Mouse (Mus musculus): ENCODE results near the gene Nabp2.

The Nabp2 gene

DNA sequence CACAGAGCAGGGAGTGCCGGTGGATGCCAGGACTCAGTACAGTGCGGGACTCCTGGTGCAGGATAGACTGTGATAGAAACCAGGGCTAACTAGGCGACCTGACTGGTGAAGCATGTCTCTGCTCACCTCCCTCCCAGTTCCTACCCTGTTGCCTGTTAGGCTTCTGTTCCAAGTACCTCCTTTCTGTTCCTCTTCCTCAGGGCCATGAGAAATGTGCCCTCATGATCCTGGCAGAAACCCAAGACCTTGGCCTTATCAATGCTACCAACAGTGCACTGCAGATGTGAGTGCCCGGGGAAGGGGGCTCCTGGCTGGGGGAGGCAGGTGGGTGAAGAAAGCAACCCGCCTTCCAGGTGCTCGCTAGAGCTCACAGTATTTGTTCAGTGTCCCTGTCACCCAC is 21.7 kb downstream of the Nabp2 start:
- in situ Hi-C loops (cut with MboI, MseI): no loop called here

DNA sequence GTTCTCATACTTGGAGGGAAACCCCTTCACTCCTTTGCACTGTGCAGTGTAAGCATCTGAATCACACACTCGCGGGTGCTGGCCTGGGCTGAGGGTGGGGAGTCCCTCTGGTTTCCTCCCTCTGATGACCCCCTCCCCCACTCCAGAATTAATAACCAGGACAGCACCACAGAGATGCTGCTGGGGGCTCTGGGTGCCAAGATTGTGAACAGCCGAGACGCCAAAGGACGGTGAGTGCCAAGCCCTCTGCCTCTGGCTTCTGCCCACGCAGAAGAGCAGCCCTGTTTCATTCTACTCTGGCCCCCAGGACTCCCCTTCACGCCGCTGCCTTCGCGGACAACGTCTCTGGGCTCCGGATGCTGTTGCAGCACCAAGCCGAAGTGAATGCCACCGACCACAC is 22.4 kb downstream of the Nabp2 start:
- in situ Hi-C loops (cut with MboI, MseI): no loop called here

DNA sequence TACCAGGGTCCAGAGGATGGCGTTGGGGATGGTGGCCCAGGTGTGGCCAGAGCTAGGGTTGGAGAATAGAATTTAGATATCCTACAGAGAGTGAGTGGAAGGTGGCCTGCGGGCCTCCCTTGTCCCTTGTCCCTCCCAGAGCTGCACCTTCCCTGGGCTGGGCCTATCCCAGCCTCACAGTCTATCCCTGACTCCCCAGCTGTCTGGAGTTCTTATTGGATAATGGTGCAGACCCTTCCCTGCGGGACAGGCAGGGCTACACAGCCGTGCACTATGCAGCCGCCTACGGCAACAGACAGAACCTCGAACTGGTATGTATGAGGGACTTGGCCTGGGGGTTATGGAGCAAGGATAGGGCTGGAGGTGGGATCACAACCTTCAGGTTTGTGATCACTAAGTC is 25.4 kb downstream of the Nabp2 start:
- in situ Hi-C loops (cut with MboI, MseI): no loop called here

DNA sequence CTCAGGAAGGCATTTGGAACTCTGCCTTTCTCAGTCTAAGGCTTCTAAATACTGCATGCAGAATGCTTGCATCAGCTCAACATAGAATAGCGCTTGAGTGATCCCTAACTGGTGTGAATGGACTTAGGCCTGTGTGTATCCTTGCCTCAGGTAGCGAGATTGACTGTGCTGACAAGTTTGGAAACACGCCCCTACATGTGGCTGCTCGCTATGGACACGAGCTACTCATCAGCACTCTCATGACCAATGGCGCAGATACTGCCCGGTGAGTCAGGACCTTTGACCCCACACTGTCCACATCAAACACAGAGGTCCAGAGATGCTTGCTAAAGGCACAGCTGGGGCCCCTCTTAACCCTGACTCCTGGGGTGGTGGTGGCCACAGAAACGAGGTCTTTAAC is 28.8 kb downstream of the Nabp2 start:
- in situ Hi-C loops (cut with MboI, MseI): no loop called here

DNA sequence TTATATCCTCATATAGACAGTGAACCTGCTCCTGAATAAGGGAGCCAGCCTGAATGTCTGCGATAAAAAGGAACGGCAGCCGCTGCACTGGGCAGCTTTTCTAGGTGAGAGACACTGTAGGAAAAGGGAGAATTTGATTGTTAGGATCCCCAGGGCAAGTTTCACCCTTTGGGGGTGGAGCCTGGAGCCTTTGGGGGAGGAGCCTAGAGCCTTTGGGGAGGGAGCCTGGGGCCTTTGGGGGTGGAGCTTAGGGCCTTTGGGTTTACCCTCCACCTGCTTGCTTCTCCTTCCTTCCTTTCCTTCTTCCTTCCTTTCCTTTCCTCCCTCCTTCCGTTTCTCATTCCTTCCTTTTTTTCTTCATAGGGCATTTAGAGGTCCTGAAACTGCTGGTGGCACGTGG is 30.7 kb downstream of the Nabp2 start:
- in situ Hi-C loops (cut with MboI, MseI): no loop called here

DNA sequence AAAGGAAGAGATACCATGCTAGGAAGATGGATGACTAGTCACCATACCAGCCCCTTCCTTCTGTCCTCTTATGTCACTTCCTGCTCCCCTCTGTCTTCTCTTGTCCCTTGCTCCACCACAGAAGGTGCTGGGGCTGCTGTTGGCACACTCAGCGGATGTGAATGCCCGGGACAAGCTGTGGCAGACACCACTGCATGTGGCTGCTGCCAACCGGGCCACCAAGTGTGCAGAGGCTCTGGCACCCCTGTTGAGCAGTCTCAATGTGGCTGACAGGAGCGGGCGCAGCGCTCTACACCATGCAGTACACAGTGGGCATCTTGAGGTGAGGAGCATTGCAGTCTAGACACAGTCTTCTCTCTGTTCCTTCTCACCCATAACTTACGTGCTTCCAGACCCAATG is 32.0 kb downstream of the Nabp2 start:
- in situ Hi-C loops (cut with MboI, MseI): no loop called here

DNA sequence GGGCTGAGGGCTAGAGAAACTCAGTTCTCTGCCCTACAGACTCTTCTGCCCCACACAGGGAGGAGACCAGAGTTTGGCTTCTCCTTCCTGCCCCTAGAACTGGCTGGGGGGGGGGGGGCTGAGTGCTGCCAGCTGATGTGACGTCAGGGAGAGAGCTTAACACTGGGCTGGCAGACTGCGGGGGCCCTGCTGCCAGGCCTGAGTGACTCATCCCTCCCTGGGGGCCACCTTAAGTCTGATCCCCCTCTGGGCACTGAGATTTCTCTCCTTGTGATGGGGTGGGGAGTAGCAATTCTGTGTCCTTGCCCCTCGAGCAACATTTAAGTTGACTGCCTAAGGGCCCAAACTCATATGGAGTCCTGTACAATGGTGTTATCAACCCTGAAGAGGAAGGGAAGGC is 32.8 kb downstream of the Nabp2 start:
- in situ Hi-C loops (cut with MboI, MseI): no loop called here

DNA sequence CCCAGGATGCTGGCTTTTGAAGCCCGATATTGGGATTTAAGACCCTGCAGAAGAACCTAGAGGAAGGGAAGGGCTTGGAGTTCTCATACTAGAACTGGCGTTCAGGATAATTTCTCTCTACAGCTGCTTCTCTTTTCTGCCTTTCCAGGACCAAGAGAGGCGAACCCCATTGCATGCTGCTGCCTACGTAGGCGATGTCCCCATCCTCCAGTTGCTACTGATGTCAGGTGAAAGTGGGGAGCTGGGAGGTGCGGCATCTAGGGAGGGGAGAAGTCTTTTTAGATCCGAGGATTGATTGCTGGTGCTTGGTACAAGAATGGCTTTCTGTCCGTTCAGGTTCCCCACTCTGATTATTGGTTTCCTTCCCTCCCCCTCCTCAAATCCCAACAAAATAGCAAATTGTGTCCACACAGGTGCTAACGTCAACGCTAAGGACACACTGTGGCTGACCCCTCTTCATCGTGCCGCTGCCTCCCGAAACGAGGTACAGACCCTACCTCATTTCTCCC is 33.3 kb downstream of the Nabp2 start:
- in situ Hi-C loops (cut with MboI, MseI): no loop called here

DNA sequence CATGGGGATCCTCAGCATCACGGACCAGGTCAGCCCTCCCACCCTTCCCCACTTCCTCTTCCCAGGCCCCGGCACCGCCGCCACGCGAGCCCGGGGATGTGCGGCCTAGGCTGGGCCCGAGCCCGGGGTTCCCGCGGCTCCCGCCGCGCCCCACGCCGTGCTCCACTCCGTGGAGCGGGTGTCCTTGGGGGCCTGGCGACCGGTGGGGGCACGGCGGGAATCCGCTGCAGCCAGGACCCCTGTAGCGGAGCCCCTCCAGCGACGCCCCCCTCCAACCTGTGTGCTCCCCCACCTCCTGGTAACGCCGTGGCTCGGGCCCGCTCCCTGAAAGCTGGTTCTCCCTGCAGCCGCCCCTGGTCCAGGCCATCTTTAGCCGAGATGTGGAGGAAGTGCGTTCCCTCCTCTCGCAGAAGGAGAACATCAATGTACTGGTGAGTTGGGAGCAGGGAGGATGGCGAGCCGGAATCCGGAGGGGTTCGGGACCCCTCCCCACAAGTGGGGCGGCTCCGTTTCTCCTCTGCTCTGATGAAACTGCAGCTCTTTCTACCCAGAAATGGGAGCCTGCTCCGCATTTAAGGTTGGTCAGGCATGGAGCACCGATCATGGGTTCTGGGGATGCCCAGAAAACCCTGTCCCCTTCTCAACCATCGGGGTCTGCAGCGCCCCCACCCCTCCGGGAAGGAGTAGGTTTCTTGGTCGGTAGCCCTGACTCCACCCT is 33.9 kb downstream of the Nabp2 start:
- in situ Hi-C loops (cut with MboI, MseI): no loop called here

DNA sequence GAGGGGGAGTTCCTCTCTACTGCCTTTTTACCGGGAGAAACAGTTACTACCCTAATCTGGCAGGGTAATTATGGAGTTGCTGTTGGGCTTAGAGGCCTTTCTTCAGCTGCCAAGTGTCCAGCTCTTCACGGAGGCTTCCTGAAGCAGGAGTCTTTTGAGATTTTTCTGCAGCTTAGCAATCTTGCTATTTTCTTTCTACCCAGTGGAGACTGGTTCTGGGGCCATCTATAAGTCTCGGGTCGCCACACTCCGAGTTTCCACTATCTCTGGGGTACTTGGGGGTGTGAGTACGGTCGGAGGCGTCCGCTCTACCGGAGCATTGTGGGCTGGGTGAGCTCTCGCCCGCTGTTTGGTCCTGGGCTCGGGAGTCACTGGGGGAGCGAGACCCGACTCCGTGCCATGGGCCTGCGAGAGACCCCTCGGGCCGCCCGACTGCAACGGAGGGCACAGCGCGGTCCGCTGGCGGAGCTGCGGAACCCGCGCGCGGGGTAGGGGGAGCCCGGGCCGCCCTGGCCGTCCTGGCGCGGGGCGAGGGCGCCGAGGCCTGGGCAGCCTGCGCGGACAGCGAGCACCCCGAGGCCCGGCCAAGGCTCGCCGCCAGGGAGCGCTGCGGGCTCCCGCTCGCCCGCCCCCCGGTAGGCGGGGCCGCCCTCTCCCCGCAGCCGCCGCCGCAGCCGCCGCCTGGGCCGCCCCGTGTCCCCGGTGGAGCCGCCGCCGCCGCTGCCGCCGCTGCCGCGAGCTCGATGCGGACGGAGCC is 34.7 kb downstream of the Nabp2 start, which contains the start of gene Ankrd52:
Gene Ankrd52 (plus strand): TSS at position 661 of the 757 bp plus-strand sequence.
- in situ Hi-C loops (cut with MboI, MseI): no loop called here

DNA sequence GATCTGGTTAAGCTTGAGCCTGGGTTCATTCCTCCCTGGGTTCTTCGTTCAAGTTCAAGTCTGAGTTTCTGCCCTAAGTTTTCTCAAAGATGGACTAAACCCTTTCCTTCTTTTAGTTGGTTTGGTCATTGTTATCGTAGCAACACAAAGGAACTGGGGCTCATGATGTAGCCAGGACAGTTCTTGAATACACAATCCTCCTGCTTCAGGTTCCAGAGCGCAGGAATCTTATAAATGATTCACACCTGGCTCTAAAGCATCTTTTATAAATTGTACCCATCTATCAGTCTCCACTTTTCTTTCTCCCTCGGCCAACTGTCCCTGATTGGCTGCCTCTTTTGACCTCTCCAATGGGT is 35.2 kb downstream of the Nabp2 start:
- in situ Hi-C loops (cut with MboI, MseI): no loop called here

DNA sequence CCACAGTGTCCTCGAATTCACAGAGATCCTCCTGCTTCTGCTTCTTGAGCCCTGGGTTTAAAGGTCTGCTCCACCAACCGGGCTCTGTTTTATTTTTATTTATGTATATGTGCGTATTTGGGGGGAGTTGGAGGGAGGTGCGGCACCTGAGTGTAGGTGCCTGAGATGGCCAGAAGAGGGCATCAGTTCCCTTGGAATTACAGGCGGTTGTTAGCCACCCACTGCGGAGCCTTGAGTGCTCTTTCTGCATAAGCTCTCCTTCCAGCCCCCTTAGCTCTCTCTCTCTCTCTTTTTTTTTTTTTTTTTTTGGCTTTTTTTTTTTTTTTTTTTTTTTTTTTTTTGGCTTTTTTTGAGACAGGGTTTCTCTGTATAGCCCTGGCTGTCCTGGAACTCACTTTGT is 36.9 kb downstream of the Nabp2 start:
- in situ Hi-C loops (cut with MboI, MseI): loop anchor here (5.0 kb wide), 2 partner anchors 68 to 83 kb away; partner anchors contain the start of gene Smarcc2 (in 1 of the 2)

DNA sequence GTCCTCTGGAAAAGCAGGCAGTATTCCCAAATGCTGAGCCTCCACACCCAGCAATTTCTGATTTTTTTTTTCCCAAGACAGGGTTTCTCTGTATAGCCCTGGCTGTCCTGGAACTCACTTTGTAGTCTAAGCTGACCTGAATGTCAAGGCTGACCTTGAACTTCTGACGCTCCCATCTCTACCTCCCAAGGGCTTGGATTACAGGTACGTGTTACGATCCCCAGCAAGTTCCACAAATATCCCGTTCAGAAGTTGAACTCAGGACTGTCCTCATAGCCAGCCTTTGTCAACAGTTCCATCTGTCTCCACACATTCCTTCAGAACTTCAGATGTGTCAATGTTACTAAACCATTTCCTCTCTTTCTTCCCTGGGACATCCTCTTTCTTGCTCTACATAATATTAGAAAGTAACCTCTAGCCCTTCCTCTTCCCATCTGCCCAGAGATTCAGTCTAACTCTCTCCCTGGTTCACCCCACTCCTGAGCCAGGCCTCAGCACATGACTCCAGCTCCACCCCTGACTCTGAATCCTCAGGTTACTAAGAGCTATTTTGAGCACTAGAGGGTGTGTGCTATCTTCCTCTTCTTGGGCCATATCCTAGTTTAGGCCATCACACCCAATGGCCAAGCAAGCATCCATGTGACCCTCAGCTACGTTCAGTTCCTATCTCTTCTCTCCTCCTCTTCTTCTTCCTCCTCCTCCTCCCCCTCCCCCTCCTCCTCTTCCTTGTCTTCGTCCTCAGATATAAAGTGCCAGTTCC is 38.1 kb downstream of the Nabp2 start:
- in situ Hi-C loops (cut with MboI, MseI): loop anchor here (5.0 kb wide), 2 partner anchors 69 to 84 kb away; partner anchors contain the start of gene Smarcc2 (in 1 of the 2)

DNA sequence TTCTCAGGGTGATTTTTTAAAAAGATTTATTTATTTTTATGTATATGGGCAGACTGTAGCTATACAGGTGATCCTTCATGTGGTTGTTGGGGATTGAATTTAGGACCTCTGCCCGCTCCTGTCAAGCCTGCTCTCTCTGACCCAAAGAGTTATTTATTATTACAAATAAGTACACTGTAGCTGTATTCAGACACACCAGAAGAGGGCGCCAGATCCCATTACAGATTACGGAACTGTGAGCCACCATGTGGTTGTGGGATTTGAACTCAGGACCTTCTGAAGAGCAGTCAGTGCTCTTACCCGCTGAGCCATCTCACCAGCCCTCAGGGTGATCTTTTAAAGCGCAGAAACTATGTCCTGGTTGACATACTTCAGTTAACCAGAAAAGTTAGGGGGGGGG is 39.1 kb downstream of the Nabp2 start:
- in situ Hi-C loops (cut with MboI, MseI): loop anchor here (5.0 kb wide), 2 partner anchors 70 to 85 kb away; partner anchors contain the start of gene Smarcc2 (in 1 of the 2)

DNA sequence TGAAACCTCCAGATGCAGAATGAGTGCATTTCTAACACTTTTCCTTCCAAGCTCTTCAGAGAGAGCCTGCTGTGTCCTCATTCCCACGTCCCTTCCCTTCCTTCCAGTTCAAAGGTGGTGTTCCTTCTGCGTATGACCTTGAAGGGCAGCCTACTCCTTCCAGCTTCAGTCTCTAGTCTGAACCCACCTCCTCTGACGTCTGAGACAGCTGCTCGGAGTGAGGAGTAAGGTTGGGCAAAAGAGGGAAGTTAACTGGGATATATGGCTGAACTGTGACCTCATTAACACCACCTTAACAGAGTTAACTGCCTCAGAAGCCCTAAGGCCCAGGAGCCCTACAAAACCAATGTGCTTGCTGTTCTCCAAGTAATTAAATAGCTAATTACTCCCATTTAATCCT is 40.7 kb downstream of the Nabp2 start:
- in situ Hi-C loops (cut with MboI, MseI): loop anchor here (5.0 kb wide), 2 partner anchors 72 to 87 kb away; partner anchors contain the start of gene Smarcc2 (in 1 of the 2)

DNA sequence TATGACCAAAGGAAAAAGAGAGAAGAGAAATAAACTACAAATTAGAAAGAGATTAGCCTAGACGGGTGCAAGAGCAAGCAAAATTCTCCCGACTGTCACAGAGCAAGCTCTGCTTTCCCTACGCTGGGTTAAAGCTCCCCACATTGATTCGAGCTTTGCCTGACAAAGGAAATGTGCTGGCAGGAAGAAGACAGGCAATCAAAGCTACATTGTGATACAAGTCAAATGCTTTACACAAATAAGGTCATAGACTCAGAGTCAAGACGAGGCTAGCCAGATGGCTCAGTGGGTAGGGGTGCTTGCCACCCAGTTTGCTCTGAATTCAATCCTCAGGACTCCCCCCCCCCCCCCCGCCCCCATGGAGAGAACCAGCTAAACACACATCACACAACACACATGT is 41.3 kb downstream of the Nabp2 start:
- in situ Hi-C loops (cut with MboI, MseI): loop anchor here (5.0 kb wide), 2 partner anchors 72 to 87 kb away; partner anchors contain the start of gene Smarcc2 (in 1 of the 2)

DNA sequence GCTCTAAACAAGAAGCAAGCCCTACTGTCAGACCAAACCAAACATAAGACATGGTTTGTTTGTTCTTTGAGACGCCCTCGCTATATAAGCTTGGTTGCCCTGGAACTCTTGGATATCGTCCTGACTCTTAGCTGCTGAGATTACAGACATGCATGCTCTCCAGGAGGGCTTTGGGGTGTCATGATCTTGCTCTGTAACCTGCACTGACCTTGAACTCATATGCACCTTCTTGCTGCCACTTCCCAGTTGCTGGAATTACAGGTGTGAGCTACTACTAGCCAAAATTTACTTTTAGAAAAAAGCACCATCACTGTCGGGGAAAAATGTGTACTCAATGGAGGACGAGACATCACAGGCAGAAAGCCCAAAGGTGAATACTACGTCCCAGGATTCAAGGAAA is 41.7 kb downstream of the Nabp2 start:
- in situ Hi-C loops (cut with MboI, MseI): loop anchor here in 1 of 2 experiments (10.0 kb wide), 1 partner anchor 1965 kb away; no protein-coding TSS in a partner anchor

DNA sequence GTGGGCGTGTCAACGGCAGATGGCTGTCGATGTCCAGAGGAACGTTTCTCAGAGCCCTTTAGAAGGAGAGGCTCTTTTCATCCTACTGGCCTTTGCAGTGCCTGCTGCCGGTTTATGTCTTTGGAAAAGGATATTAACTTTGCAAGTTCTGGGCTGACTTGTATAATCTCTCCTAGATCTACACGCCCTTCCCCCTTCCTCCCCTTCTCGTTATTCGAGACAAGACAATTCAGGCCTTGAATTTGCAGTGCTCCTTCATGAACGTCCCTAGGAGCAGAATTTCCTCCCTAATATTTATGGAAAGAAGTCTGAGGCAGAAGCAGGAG is 42.1 kb downstream of the Nabp2 start:
- in situ Hi-C loops (cut with MboI, MseI): loop anchor here in 1 of 2 experiments (10.0 kb wide), 1 partner anchor 1966 kb away; no protein-coding TSS in a partner anchor

DNA sequence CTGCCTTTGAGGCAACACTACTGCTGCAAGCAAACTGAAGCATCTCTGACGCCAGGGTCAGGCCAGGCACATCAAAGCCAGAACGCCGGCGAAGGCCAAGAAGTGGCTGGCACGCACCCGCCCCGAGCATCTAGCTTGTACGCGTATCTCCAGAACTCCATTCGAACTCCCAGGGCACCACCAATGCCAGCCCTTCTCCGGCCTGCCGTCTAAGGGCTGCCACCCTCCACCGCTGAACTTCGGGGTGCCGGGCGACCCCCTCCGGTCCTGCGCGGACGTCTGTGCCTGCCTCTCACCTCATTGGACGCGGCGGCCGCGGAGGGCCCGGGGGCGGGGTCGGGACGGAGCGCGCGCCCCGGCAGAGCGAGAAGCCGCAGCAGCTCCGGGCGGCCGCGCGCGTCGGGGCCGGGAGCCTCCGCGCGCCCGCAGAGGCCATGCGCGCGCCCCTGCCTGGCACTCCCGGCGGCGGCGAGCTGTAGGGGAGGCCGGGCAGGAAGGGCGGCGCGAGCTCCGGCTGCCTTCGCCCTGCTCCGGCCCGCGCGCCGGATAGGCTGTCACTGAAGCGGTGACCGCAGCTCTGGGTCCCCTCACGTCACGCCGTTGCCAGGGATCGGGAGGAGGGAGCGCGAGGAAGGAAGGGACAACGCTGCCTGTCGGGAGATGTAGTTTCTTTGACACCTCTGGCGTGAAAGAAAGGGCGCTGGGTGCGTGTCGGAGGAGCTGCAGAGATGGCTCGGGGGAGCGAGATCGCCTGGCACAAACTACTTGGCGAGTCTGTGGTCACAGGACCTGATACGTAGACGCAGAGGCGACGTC is 42.7 kb downstream of the Nabp2 start, which contains the start of gene Coq10a:
Gene Coq10a (minus strand): TSS at position 596 of the 816 bp plus-strand sequence.
- in situ Hi-C loops (cut with MboI, MseI): loop anchor here in 1 of 2 experiments (10.0 kb wide), 1 partner anchor 1966 kb away; no protein-coding TSS in a partner anchor

DNA sequence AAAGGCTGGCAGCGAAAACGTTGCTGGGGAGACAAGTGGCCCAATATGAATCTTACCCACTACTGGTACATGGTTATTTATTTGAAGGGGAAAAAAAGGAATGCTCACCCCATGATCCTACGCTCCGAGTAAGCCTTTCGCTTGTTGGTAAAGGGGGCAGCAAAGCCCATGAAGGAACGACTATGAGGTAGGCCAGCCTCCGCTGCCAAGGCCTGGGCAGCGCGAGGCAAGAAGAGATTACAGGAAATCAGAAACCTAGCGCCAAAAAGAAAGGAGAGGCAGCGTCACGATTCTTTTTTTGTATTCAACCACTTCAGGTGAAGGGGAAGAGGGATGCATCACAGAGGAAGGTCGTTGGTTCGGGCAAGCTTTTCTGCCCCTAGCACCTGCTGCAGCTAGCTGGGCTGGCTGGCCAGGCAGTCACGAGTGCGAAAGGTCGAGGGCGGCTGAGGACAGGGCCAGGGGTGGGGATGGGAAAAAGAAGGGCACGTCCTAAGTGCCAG is 43.3 kb downstream of the Nabp2 start:
- in situ Hi-C loops (cut with MboI, MseI): loop anchor here in 1 of 2 experiments (10.0 kb wide), 1 partner anchor 1967 kb away; no protein-coding TSS in a partner anchor

All from T-helper 17 cell (primary cell).